Mouse (Mus musculus) adrenal gland, adult 18-20 months (tissue): ENCODE measurements at regions not wholly inside any gene's neighbourhood (a gene's known extent, or its start where the extent isn't known, plus 50 kb on each side); places are given as distances from the start of the nearest gene placed in this dataset.
A peak's percentile ranks its signal among the peaks of the same experiment; 100 is the strongest.

ENCODE experiments used
- DNase-seq, 2 experiments: peaks; one replicate each; pipeline ENCODE4 v3.0.0; 2021 to 2022; ENCODE audit warnings: low spot score in 2 of 2

DNA sequence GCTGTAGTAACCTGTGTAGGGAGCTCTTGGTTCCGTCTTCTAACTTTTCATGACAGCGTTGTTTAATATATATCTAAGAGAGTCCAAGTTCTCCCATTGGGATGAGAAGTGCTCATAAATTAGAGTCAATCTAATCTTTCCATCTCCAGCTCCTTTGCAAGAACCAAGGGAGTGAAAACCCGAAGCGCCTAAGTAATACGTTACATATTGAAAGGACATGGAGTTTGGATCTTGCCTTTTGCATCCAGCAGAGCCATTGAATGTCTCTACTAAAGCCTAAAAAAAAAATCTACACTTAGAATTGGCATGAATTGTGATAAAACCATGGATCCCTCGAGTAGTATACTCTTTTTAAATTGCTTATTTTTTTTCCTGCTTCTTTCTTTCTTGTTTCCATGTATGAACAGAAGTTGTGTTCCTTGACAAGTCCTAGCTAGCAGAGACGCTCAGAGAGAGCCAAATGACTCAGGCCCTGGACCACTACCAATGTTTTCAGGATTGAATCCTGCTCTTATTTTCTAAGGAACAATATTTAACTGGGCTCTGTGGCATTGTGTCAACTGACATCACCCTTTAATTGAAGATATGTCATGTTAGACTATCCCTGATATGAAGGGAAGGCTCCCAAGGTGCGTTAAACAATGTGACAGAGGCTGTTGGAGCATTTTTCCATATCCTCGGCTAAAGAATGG, 146.8 kb upstream of the Maf start:
- no peak for DNase-seq

DNA sequence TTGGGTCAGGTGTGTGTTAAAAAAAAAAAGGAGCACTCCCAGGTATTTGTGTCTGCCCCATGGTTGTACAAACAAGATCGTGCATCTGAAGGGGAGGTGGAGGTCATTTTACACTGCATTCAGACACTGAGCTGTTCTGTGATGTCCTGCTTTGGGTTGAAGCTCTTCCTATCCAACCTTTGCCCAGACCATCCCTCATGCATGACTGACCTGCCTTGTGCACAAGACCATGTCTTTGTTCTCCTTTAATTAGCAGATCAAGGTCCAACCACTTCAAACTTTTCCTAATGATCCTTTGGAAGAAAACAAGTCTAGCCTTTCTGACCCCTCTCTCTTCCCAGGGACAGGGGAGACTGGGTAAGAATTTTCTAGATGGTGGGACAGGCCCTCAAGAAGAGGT, 143.0 kb upstream of the Maf start:
- no peak for DNase-seq

DNA sequence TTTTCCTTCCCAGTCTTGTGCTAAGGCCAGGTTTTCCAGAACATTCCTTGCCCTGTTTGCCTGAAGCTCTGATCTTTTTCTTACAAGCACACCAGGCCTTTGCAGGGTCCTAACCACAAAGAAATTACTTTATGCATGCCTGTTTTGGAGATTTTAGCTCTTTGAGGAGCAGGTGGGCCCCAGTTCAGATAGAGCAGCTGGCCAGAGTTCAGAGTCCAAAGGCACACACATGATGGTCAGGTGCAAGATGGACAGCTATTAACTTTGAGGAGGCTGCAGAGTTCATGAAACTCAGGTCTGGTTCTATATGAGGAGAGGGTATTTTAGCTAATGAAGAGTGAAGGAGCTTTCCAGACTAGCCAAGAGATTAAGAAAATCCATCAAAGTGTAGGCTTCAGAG, 125.8 kb upstream of the Maf start:
- DNase-seq = no peak

GRCm38 (mm10) chr8:115831675-115832074, 124.1 kb upstream of the Maf start:
- no peak for DNase-seq

GRCm38 (mm10) chr8:115830012-115830662, 122.5 kb upstream of the Maf start:
- no peak for DNase-seq

DNA sequence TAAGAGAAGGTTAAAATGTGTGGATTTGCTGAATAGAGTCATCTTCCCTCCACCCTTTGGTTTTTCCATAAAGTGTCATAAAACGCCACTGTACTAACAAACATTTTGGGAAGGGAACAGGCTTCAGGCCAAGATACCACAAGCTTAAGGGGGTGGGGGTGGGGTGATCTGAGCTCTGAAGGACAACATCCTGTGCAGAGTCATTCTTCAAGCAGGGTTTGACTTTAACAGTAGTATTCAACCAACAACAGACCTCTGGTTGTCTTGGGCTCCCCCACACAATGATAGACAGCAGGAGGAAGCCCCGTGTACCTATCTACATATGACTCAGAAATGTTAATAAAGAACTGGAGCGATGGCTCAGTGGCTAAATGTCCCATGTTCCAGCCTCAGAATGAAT, 118.9 kb upstream of the Maf start:
- DNase-seq = no peak

- DNase-seq = no peak
Measured at GRCm38 (mm10) chr8:115825899-115826502, 118.4 kb upstream of the Maf start.

DNA sequence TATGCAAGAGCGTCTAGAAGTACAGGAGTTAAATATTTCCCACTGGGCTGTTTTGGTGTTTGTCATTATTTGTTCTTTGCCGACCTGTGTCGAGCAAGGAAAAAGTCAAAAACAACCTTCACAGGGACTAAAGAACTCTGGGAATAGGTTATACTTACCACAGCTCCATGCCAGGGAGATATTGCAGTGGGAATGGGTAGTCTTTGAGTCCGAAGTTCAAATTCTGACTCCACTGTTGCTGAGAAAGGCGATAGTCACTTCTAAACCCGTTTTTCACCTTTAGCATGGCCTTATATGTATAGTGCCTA, 116.8 kb upstream of the Maf start:
- DNase-seq = no peak

DNA sequence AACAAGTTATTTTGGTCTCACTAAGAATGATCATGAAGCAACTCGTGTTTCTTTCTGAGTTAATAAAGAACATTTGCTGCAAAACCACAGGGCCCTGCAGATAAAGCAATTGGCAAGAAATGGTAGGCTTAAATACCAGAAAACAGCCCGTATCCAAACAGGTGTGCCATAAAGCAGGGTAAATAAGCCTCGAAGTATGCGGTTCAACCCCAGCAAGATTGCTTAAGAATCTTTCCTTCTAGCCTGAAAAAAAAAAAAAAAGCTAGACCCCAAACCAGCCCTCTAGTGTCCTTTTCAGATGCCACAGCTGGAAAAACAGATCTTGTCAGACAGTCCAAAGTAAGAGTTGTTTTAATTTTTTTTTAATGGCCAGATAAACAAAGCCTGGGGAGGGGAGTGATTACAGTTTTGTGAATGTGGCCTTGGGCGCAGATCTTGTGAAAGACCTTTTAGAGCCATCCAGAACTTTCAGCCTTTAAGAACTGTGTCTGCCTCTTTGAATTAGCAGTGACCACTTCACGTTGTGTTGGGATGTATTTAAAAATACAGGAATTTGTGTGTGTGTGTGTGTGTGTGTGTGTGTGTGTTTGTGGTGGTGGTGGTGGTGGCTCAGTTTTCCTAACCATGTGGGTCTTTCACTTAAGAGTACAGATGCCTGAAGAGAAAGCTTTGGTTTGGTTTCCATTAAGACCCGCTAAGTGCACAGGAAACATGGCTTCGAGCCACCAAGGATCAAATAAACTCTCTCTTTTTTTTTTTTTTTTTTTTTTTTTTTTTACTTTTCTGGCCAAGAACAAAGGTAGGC, 116.3 kb upstream of the Maf start:
- DNase-seq = no peak

- DNase-seq = no peak
Measured at GRCm38 (mm10) chr8:115813426-115813825, 105.8 kb upstream of the Maf start.

DNA sequence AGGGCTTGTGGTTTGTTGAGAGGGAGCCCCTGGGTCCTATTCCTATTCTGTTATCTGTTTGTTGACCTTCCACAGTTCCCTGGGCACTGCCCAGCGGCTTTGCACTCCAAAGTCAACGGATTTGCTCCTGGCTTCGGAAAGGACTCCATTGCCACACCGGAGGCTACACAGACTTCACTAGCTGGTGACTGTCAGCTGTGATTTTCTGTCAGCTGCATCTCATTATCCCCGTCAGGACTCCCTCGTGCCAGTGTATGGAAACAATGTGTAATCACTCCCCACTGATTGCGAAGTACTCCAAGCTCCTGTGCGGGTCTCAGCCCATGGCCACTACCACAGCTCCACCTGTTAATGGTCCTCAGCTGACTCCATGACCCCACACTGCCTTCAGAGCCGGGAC, 99.0 kb upstream of the Maf start:
- no peak for DNase-seq

GRCm38 (mm10) chr8:115806139-115806538, 98.5 kb upstream of the Maf start:
- no peak for DNase-seq

DNA sequence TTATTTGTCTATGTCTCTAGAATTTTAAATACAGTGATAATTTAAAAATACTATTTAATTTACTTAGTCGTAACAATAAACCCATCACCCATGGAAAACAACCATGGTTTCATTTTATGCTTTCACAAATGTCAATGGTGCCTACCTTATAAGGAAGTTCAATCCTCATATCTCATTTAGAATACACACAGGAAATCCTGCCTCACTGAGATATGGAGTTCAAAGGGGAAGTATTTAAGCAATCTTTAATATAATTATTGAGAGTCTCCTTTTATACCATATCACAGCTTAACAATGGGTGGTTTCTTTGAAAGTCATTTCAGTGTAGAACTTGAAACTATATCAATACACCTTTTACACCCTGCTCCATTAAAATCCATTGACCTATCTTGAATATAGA, 86.0 kb upstream of the Maf start:
- no peak for DNase-seq

DNA sequence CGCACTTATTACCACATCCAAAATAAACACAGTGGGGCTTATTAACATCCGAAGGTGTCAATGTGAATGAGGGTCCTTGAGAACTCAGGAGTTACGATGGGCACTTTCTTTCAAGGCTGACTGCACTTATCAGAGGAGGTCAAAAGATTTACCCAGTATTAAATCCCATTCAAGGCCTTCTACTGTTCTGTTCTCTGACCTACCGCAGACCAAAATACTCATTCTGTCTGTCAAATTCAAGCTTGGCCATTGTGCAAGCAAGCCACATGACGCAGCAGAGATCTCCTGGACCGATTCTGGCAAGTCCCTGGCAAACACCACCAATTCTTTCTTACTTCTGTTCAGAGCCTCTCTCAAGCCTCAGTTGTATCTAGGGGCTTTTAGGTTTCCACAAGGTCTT, 80.8 kb upstream of the Maf start:
- DNase-seq = peak in 1 of 2 experiments; percentile 29

DNA sequence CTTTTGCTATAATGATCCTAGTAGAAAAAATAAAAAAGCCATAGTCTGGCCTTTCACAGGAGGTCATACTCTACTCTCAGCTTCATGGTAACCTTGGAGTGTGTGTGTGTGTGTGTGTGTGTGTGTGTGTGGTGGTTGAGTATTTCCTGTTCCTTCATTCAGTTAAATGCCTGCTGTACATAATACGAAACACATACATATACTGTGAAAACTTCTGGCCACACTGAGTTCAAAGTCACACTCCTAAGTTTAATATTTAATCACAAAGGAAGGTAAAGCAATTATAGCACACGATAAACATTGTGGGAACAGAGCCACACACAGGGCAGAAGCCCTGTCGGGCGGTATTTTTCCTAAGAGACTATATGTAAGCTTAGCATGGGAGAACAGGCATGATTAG, 78.6 kb upstream of the Maf start:
- DNase-seq = no peak

DNA sequence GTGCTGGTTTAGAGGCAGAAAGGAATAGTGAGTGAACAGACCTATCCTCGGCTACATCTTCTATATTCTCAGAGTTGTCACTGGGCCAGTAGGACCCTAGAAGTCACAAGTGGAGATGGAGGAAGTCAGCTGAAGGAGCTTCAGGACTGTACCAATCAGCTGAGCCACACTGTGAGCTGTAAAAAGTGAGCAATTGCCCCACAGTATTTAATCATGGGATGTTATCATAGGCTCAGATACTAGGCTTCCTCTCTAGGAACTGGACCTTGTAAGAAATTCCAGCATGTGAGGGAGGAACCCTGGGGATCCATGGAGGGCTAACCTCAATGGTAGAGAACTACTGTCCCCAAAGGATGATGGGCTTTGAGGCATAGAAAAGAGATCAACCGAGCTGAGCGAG, 78.2 kb upstream of the Maf start:
- no peak for DNase-seq

DNA sequence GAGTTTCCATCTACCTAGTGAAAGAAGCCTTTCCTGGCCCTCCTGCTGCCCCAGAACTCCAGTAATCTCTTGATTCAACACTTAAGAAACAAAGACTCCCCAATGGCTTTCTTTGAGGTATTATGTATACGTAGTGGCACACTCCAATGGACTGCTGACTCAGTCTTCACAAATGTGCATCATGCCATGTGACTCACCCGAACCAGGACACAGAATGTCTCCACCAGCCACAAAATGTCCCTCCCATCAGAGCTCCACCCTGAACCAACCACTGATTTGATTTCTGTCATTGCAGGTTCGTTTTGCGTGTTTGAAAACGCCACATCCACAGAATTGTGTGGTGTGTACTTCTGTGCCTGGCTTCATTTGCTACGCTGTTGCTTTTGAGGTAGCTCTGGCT, 75.8 kb upstream of the Maf start:
- DNase-seq = no peak

DNA sequence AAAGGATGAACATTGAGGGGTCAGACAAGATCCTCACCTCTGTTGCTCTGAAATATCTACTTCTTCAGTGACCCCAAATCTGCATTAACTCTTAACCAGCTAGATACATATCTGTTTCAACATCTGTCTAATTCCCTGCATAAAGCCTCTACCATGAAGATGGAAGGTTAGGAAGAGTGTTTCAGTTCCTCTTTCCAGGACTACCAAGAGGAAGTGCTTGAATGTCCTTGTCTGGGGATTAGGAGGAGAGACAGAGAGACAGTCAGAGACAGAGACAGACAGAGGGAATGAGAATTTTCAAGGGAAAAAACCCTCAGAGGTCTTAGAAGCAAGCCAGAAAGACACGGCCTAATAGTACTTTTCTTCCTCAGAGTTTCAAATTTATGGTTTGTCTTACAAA, 70.8 kb upstream of the Maf start:
- DNase-seq = no peak

DNA sequence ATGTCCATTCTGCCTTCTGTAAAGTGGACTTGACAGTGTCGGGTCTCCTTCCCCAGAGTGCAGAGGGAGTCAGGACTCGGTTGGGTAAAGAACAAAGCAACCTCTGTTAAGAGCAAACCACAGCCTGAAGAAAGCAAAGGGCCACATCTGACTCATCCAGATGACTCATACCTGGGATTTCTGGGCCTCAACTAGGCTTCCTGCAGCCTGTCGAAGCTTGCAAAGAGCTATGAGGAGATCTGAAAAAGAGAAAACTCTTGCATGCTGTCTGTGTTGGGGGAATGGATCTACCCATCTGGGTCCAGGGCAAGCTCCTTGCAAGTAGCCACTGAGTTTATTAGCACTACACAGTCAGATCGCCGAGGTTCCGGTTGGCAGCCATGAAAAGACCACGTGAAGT, 63.5 kb upstream of the Maf start:
- peak in 1 of 2 experiments; percentile 8 for DNase-seq

GRCm38 (mm10) chr8:115768631-115769030, 61.0 kb upstream of the Maf start:
- DNase-seq = no peak

DNA sequence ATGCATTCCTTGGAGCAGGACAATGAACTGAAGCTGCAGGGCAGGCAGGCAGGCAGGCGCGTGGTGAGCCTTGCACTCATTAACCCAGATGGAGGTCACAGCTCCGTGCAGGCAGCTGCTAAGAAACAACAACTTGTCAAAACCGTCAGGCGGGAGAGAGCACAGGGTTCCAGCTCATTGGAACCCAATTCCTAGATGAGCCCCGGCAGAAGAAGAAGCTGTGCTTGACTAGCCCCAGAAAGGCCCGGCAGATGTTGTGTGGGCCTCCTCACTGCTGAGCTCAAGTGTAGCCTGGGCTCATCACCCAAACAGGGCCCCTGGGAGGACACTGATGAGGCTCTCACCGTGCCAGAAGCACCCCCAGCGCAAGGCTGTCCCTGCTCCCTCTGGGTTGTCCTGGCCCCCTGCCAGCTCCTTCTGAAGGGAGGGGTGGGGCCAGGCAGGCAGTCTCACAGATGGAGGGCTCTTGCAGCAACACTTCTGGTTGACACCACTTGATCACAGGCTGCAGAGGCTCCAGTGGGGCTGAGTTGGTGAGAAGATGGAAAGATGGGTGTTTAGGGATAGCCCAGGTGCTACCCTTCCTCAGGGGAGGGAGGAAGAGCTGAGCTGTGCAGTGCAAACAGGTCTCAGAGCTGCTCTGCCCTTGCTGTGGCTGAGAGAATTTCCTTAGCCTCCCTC, 58.8 kb upstream of the Maf start:
- DNase-seq = peak; percentile 8 to 29

DNA sequence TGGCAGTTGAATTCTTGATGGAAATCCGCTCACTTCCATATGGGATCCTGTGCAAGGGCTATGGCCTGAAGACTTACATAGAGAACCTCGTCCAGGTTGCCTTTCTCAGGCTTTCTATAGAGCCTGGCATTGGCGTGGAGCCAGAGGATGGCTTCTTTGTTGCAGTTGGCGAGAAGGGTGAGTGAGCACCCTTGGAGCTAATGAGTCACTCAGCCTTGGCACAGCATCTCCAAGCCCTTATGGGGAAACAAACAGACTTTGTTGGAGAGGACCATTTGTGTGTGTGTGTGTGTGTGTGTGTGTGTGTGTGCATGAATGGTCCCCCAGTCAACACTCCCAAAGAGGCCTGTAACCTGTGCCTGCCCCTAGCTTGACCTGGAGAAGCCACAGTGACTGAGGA, 57.0 kb upstream of the Maf start:
- peak; percentile 36 to 54 for DNase-seq
